Mouse (Mus musculus) lung, postnatal 14 days (tissue): ENCODE data around the gene Mlx.

ENCODE experiments used
- DNase-seq: peaks from one replicate; pipeline ENCODE4 v3.0.0; 2021

Mlx gene

DNA sequence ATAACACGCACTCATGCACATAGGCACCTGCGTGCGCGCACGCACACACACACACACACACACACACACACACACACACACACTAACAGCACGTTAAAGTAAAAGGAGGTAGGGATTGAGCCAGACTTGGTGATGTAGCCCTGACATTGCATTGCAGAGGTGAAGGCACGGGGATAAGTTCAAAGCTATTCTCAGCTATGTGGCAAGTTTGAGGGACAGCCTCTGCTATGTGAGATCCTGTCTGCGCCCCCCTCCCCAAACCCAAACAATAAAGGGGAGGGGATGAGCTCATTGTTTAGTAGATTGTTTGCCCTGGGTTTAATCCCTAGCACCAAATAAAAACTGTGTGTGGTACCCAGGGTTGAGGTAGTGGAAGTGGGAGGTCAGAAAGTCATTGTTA is 54.0 kb downstream of the Mlx start:
- no peak for DNase-seq
